Mouse (Mus musculus) stomach, postnatal 0 days (tissue): ENCODE data around the gene Kcna5. TPM values are rescaled to one million over a fixed set of nuclear protein-coding genes. Genes with fewer than 3 reads are reported as not detected.

Experiments used
- ATAC-seq: fragments of 200-750 bp; cut with Nextera tagmentation; 2 replicates; pipeline ENCODE4 v1.8.0; 2017; ENCODE audit not compliant: low FRiP score, low TSS enrichment
- DNase-seq: peaks from one replicate; pipeline ENCODE4 v3.0.0-alpha.2; 2016; ENCODE audit warnings: low spot score
- H3K27ac ChIP-seq: fragments of 300-500 bp; sonication (generic); replicated peaks from 2 replicates; pipeline ENCODE4 v1.5.1; 2014; ENCODE audit warnings: mild to moderate bottlenecking, control low read depth
- H3K27me3 ChIP-seq: fragments of 300-500 bp; sonication (generic); 2 replicates; pipeline ENCODE4 v1.6.1; 2014; ENCODE audit warnings: low read length; ENCODE audit not compliant: control insufficient read depth, insufficient read depth
- H3K36me3 ChIP-seq: fragments of 300-500 bp; sonication (generic); 2 replicates; pipeline ENCODE4 v1.6.1; 2014; ENCODE audit warnings: low read length, mixed read lengths; ENCODE audit not compliant: control insufficient read depth, insufficient read depth
- H3K4me1 ChIP-seq: fragments of 300-500 bp; sonication (generic); replicated peaks from 2 replicates; pipeline ENCODE4 v1.6.1; 2014; ENCODE audit warnings: antibody characterized with exemption; ENCODE audit not compliant: control insufficient read depth, insufficient read depth
- H3K4me2 ChIP-seq: fragments of 300-500 bp; sonication (generic); replicated peaks from 2 replicates; pipeline ENCODE4 v1.6.1; 2014; ENCODE audit warnings: low read depth, mild to moderate bottlenecking, control low read depth, moderate library complexity
- H3K4me3 ChIP-seq: fragments of 300-500 bp; sonication (generic); 2 replicates; pipeline ENCODE4 v1.5.1; 2014; ENCODE audit warnings: low read depth, low read length, control low read depth
- H3K9ac ChIP-seq: fragments of 300-500 bp; sonication (generic); 2 replicates; pipeline ENCODE4 v1.6.1; 2014; ENCODE audit warnings: mild to moderate bottlenecking, low read length, control low read depth, mixed read lengths
- H3K9me3 ChIP-seq: fragments of 300-500 bp; sonication (generic); 2 replicates; pipeline ENCODE4 v1.6.1; 2016; ENCODE audit warnings: low read length; ENCODE audit not compliant: control insufficient read depth
- CTCF ChIP-seq: IDR thresholded peaks from 2 replicates; pipeline ENCODE4 v1.5.1; 2016; ENCODE audit warnings: antibody characterized with exemption, low read depth, mild to moderate bottlenecking, moderate library complexity
- EP300 ChIP-seq: optimal IDR thresholded peaks from 2 replicates; pipeline ENCODE3; 2016; ENCODE audit warnings: antibody characterized with exemption
- WGBS: fragments of 180-500 bp; shearing (Covaris S2); extraction: QIAGEN DNeasy Blood & Tissue Kit; methylation state at CpG from one replicate; pipeline ENCODE4 v1.1.7; 2014; 5-methylcytosine and 5-hydroxymethylcytosine counted together
- polyA plus RNA-seq: library from polyadenylated mRNA; unstranded; fragments of >200 nt; fragmentation: Nextera tagmentation; extraction: Ambion mirVana; gene quantifications from 2 replicates; pipeline ENCODE4 v1.2.1, GENCODE M21; 2015

The Kcna5 gene
- polyA plus RNA-seq, 1 experiment from 2014 or later: 3.5 TPM

DNA sequence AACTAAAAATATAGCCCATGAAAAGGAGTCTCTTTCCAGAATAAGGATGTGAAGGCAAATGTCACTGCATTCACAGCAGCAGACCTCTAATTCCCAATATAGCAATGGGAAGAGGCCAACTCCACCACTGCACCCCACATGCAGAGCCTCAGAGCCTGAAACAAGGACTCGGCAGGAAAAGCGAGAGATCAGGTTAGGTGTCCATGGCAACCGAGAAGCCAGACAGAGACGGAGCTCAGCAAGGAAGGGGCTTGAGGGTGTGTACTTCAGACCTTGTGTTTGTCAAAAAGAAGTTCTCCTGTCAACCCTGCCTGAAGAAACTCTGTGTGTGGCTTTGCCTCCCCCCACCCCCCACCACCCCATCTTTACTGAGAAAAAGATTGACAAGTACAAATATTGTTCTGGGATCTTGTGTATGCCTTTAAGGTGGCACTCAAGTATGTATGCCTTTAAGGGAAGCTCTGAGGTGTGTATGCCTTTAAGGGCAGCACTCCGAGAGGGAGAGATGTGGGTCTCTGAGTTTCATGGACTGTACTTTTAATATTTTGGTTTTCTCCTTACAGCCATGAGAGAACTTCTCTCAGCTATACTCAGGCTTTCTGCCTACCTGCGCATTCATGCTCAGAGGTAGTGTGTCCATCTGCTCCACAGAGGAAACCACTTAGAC is 37.9 kb downstream of the Kcna5 start:
- Histone ChIP-seq H3K27me3 (no peaks in the 10 kb centered on the region), H3K4me2 (no peak overlapping the region), H3K36me3 (no peaks in the 10 kb centered on the region), H3K9ac (no peak overlapping the region), H3K27ac (no peak overlapping the region), H3K9me3 (no peaks in the 10 kb centered on the region), H3K4me3 (no peak overlapping the region), H3K4me1 (no peaks in the 10 kb centered on the region)
- ATAC-seq (no peak), DNase-seq (no peak)
- TF ChIP-seq CTCF (no peak), EP300 (no peak)
- WGBS: 41% methylated on average over 6 of the region's 6 CpGs

DNA sequence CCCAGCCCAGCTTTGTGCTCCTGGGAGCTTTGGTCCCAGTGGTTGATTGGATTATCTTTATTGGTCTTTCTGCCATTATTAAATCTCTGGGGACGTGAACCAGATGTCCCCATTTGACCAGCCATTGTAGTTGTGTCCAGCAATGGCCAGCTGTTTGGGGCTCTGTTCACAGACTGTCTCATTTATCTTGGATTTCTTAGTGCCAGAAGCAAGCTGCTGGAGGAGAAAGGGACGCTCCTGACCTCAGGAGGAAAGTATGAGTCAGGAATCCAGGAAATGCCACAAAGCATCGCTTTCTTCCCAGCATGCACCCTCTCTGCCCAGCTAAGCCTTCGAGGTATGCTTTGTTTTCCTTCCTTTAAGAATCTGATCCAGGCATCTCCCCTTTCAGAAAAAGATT is 48.1 kb downstream of the Kcna5 start:
- TF ChIP-seq EP300 (no peak), CTCF (no peak)
- Histone ChIP-seq H3K9ac (no peak overlapping the region), H3K9me3 (no peaks in the 10 kb centered on the region), H3K4me1 (no peaks in the 10 kb centered on the region), H3K4me2 (no peak overlapping the region), H3K4me3 (no peak overlapping the region), H3K27ac (no peak overlapping the region), H3K27me3 (no peaks in the 10 kb centered on the region), H3K36me3 (no peaks in the 10 kb centered on the region)
- 18% methylated on average over 4 of the region's 4 CpGs for WGBS
- no peak for ATAC-seq
- DNase-seq: no peak

DNA sequence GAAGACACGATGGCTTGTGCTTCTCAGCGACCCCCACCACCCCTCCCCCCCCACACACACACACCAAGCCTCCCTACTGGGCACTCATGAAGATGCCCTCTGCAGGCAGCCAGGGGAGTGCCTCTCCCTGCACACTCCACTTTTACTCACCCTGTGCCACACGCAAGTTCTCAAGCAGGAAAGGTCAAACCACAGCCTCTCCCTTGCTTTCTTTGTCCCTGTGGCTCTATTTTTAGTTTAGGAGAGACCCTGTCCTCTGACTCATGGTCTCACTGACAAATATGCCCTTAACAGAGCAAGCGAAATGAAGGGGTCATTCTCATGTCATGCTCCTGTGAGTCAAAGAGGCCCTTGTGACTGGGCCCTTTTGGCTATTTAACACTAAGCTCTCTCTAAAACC is 50.3 kb downstream of the Kcna5 start:
- TF ChIP-seq CTCF: peak; percentile 17; the same call in 1 of the 2 replicates
- no peak for TF ChIP-seq EP300
- no peaks in the 10 kb centered on the region for H3K36me3 ChIP-seq
- no peaks in the 10 kb centered on the region for H3K27me3 ChIP-seq
- no peaks in the 10 kb centered on the region for H3K4me1 ChIP-seq
- 44% methylated on average over 3 of the region's 4 CpGs for WGBS
- no peaks in the 10 kb centered on the region for H3K9me3 ChIP-seq
- no peak for DNase-seq
- H3K27ac ChIP-seq: no peak overlapping the region
- no peak overlapping the region for H3K9ac ChIP-seq
- no peak overlapping the region for H3K4me2 ChIP-seq
- H3K4me3 ChIP-seq: no peak overlapping the region
- 0 out of 2 replicates have a peak, but pooled peaks have one; percentile 24 for ATAC-seq

DNA sequence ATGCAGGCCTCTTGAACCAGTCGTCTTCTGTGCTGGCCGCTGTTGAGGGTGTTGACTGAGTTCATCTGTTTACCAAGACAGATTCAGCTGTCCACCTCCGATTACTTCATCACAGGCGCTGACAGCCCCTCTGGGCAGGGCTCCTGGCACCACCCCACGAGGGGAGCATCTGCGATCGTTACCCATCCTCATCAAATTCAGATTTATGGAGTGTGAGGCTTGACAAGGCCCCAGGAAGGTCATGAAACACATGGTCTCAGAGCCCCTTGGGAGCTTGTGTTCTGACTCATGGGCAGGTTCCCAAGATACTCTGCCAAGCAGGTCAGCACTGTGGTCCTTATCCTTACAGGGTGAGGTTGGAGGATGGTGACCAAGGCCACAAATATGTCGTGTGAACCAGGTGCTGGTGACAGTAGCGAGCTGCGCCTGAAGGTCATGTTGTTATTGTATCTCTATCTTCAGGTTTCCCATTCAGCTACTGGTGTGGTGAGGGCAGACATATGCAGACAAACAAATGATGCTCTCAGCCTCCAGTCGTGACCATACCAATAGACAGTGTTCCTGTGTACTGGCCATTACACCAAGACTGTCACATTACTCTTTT is 51.8 kb downstream of the Kcna5 start:
- Histone ChIP-seq H3K27me3 (no peaks in the 10 kb centered on the region), H3K4me2 (no peak overlapping the region), H3K9me3 (no peaks in the 10 kb centered on the region), H3K9ac (no peak overlapping the region), H3K4me3 (no peak overlapping the region), H3K4me1 (no peaks in the 10 kb centered on the region), H3K27ac (no peak overlapping the region), H3K36me3 (no peaks in the 10 kb centered on the region)
- no peak for TF ChIP-seq EP300
- TF ChIP-seq CTCF: no peak
- 79% methylated on average over 11 of the region's 11 CpGs for WGBS
- ATAC-seq (no peak), DNase-seq (no peak)

Other genes with a start within 250 kb of the Kcna5 start
- gene Kcna1, start 111.0 kb upstream of the Kcna5 start, polyA plus RNA-seq: 0.62 and 0.69 TPM in 2 replicates
- gene Kcna6, start 205.3 kb upstream of the Kcna5 start, polyA plus RNA-seq: 1.5 and 2.1 TPM in 2 replicates